Mouse (Mus musculus): ENCODE results near the gene Slc5a2. TPM values are rescaled to one million over a fixed set of nuclear protein-coding genes. Genes with fewer than 3 reads are reported as not detected.

Gene Slc5a2
- polyA plus RNA-seq (2012; rRNA removed) = 1,002 and 1,068 TPM in 2 replicates

DNA sequence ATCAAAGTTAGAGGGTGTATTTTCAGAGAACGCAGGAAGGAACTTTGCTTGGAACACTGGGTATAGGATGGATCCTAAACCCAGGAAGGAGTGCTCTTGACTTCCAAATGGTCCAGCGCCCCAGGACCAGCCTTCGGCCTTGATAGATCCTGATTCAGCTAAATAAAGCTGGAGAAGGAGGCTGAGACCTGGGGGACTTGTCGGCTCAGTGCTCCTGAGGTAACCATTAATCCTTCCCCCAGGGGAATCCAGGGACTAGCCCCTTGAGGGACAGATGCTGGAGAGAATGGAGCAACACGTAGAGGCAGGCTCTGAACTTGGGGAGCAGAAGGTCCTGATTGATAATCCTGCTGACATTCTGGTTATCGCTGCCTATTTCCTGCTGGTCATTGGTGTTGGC is at the start of gene Slc5a2:
Gene Slc5a2, plus strand, starts transcription at position 247 of the 400 bp plus-strand sequence.
- Histone ChIP-seq H3K27me3 (replicated peaks; ENCODE audit: control insufficient read depth, insufficient read depth, low read length) (no peaks in the 10 kb centered on the region), H3K27ac (ENCODE audit: insufficient read depth, low read depth, low read length) (peak within 1 kb of the TSS; percentile 46), H3K4me1 (ENCODE audit: control insufficient read depth, insufficient read depth, low read length) (no peaks in the 10 kb centered on the region), H3K36me3 (ENCODE audit: control insufficient read depth, insufficient read depth, low read length) (no peaks in the 10 kb centered on the region), H3K4me3 (ENCODE audit: insufficient read depth, low read depth, low read length) (peak within 1 kb of the TSS; percentile 51)
- 56% methylated on average over 6 of the region's 6 CpGs for WGBS
- TF ChIP-seq CTCF (conservative IDR thresholded peaks at IDR 0.05; ENCODE audit: insufficient read depth, insufficient read length, low read depth, low read length) (no peak), POLR2A (IDR thresholded peaks at IDR 0.05; ENCODE audit: low read depth, low read length) (no peak)
- peak; percentile 75 for DNase-seq

DNA sequence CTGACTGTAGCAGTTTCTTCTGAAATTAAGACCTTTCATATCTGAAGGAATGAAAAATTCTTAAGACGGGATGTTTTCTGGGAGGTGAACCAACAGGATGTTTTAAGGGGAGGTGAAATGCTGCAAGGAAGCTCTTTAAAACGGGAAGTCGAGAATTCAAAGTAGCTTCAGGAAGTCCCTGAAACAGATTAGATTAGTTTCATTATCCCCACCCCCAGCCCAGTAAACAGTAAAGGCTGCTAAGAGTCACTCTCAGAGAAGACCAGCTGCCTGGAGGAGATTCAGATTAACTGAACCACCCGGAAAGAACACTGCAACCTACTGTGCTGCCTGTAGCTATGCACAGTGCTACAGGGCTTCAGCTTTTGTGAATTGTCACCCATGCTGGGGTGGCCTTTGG is 45.5 kb upstream of the Slc5a2 start:
- no peaks in the 10 kb centered on the region for H3K36me3 ChIP-seq (ENCODE audit: control insufficient read depth, insufficient read depth, low read length)
- H3K4me1 ChIP-seq (ENCODE audit: control insufficient read depth, insufficient read depth, low read length) = peaks cover 7% of the 10 kb centered on the region; the same call in 1 of the 2 replicates
- TF ChIP-seq POLR2A (IDR thresholded peaks at IDR 0.05; ENCODE audit: low read depth, low read length) = no peak
- TF ChIP-seq CTCF (conservative IDR thresholded peaks at IDR 0.05; ENCODE audit: insufficient read depth, insufficient read length, low read depth, low read length) = no peak
- DNase-seq = no peak
- H3K27ac ChIP-seq (ENCODE audit: insufficient read depth, low read depth, low read length) = peak overlapping the region; percentile 71; the same call in 1 of the 2 replicates
- H3K4me3 ChIP-seq (ENCODE audit: insufficient read depth, low read depth, low read length) = no peak overlapping the region
- H3K27me3 ChIP-seq (replicated peaks; ENCODE audit: control insufficient read depth, insufficient read depth, low read length) = no peaks in the 10 kb centered on the region
- 85% methylated on average over 4 of the region's 4 CpGs for WGBS

DNA sequence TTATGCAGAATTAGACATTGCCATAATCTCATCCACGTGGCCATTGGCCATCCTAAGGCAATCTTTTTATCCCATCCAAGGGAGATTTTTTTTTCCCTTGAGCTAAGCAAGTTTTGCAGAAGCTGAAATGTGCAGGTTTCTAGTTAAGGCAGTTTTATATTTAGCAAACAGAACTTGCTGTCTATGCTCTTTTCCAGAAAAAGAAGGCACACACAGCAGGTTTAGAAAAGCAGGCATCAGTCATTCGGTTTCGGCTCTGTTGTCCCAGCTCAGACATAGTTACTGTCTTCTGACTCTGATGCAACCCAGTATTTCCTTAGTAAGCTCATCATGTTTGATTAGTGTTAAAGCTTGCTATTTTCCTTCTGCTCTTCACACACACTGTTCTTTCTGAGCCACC is 44.5 kb upstream of the Slc5a2 start:
- 74% methylated on average over 3 of the region's 3 CpGs for WGBS
- peak; percentile 64 for DNase-seq
- peak overlapping the region; percentile 71 for H3K27ac ChIP-seq (ENCODE audit: insufficient read depth, low read depth, low read length)
- TF ChIP-seq POLR2A (IDR thresholded peaks at IDR 0.05; ENCODE audit: low read depth, low read length) (no peak), CTCF (conservative IDR thresholded peaks at IDR 0.05; ENCODE audit: insufficient read depth, insufficient read length, low read depth, low read length) (no peak)
- H3K27me3 ChIP-seq (replicated peaks; ENCODE audit: control insufficient read depth, insufficient read depth, low read length) = no peaks in the 10 kb centered on the region
- H3K4me1 ChIP-seq (ENCODE audit: control insufficient read depth, insufficient read depth, low read length) = peaks cover 7% of the 10 kb centered on the region; the same call in 1 of the 2 replicates
- H3K36me3 ChIP-seq (ENCODE audit: control insufficient read depth, insufficient read depth, low read length) = no peaks in the 10 kb centered on the region
- H3K4me3 ChIP-seq (ENCODE audit: insufficient read depth, low read depth, low read length) = no peak overlapping the region

DNA sequence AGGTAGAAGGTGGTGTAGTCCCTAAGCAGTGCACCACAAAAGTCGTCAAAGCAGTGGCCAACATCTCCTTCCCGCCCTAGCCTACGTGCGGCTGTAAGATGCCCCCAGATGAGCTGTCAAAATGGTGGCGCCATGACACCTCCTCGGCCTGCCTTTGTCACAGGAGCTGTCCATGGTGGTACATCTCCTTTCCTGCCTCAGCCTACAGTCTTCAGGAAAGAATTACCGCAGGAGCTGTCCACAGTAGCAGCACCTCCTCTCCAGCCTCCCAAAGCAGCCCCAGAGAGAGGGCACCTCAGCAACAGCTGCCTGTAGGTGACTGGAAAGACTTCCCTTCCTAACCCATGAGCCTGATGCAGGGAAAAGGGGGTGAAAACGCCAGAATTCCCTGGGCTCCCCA is 33.7 kb upstream of the Slc5a2 start:
- DNase-seq = no peak
- Histone ChIP-seq H3K36me3 (ENCODE audit: control insufficient read depth, insufficient read depth, low read length) (no peaks in the 10 kb centered on the region), H3K4me1 (ENCODE audit: control insufficient read depth, insufficient read depth, low read length) (peaks cover 8% of the 10 kb centered on the region; the same call in 1 of the 2 replicates), H3K4me3 (ENCODE audit: insufficient read depth, low read depth, low read length) (no peak overlapping the region), H3K27me3 (replicated peaks; ENCODE audit: control insufficient read depth, insufficient read depth, low read length) (no peaks in the 10 kb centered on the region), H3K27ac (ENCODE audit: insufficient read depth, low read depth, low read length) (no peak overlapping the region)
- WGBS = 45% methylated on average over 8 of the region's 8 CpGs
- TF ChIP-seq CTCF (conservative IDR thresholded peaks at IDR 0.05; ENCODE audit: insufficient read depth, insufficient read length, low read depth, low read length) = no peak
- TF ChIP-seq POLR2A (IDR thresholded peaks at IDR 0.05; ENCODE audit: low read depth, low read length) = no peak

DNA sequence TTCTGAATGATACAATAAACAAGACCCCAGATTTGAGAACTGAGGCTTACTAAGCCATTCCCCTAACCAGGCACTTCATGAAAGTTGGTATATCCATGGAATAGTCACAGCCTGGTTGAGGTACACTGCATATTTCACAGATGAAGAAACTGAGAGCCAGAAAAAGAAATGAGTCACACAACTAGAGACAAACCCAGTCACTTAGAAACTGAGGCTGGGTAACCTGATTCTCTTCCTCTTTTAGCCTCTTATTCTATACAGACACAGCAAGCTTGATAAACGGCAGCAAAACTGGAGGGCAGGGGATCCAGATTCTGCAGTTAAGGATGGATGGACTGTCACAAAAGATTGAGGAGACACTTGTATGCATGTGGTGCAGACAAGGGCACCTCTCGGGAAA is 30.7 kb upstream of the Slc5a2 start:
- H3K36me3 ChIP-seq (ENCODE audit: control insufficient read depth, insufficient read depth, low read length) = no peaks in the 10 kb centered on the region
- peaks cover 12% of the 10 kb centered on the region; the same call in 1 of the 2 replicates for H3K4me1 ChIP-seq (ENCODE audit: control insufficient read depth, insufficient read depth, low read length)
- no peaks in the 10 kb centered on the region for H3K27me3 ChIP-seq (replicated peaks; ENCODE audit: control insufficient read depth, insufficient read depth, low read length)
- H3K27ac ChIP-seq (ENCODE audit: insufficient read depth, low read depth, low read length) = peak overlapping the region; percentile 33
- DNase-seq = no peak
- 74% methylated on average over 2 of the region's 2 CpGs for WGBS
- no peak overlapping the region for H3K4me3 ChIP-seq (ENCODE audit: insufficient read depth, low read depth, low read length)
- TF ChIP-seq CTCF (conservative IDR thresholded peaks at IDR 0.05; ENCODE audit: insufficient read depth, insufficient read length, low read depth, low read length) (no peak), POLR2A (IDR thresholded peaks at IDR 0.05; ENCODE audit: low read depth, low read length) (no peak)

DNA sequence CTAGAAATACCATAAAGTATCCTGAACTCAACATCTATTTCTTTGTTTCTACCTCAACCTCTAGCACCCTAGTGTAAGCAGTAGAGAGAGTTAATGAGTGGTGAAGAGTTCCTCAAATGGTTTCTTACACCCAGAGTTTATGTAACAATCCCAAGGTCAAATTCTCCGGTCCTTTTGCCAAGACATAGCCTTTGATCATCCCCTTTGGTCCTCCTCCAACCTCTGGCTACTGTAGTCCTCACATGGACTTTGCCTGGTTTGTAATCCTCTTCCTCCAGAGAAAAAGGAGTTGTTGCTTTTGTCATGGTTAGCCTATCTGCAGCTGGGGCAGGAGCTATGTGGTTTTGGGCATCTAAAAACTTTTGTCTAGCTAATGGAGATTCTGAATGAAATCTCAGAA is 30.0 kb upstream of the Slc5a2 start:
- no peak overlapping the region for H3K4me3 ChIP-seq (ENCODE audit: insufficient read depth, low read depth, low read length)
- H3K27ac ChIP-seq (ENCODE audit: insufficient read depth, low read depth, low read length) = peak overlapping the region; percentile 67
- TF ChIP-seq CTCF (conservative IDR thresholded peaks at IDR 0.05; ENCODE audit: insufficient read depth, insufficient read length, low read depth, low read length) (no peak), POLR2A (IDR thresholded peaks at IDR 0.05; ENCODE audit: low read depth, low read length) (no peak)
- H3K4me1 ChIP-seq (ENCODE audit: control insufficient read depth, insufficient read depth, low read length) = peaks cover 12% of the 10 kb centered on the region; the same call in 1 of the 2 replicates
- no peaks in the 10 kb centered on the region for H3K27me3 ChIP-seq (replicated peaks; ENCODE audit: control insufficient read depth, insufficient read depth, low read length)
- WGBS = 30% methylated on average over 1 of the region's 1 CpGs
- no peaks in the 10 kb centered on the region for H3K36me3 ChIP-seq (ENCODE audit: control insufficient read depth, insufficient read depth, low read length)
- peak; percentile 94 for DNase-seq

DNA sequence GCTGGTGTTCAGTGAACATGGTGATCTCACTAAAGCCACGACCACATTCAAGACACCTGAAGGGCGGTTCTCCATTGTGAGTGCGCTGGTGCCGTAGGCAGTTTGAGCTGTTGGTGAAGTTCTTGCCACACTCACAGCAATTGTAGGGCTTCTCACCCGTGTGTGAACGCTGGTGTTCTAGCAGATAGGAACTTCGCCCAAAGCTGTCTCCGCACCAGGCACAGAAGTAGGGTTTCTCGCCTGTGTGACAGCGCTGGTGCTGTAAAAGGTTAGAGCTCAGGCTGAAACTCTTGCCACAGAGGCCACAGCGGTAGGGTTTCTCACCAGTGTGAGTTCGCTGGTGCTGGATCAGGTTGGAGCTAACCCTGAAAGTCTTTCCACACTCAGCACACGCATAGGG is 29.0 kb upstream of the Slc5a2 start:
- 90% methylated on average over 13 of the region's 13 CpGs for WGBS
- no peak for TF ChIP-seq POLR2A (IDR thresholded peaks at IDR 0.05; ENCODE audit: low read depth, low read length)
- TF ChIP-seq CTCF (conservative IDR thresholded peaks at IDR 0.05; ENCODE audit: insufficient read depth, insufficient read length, low read depth, low read length) = no peak

More for the DNA sequence above, 29.0 kb upstream of the Slc5a2 start:
- no peaks in the 10 kb centered on the region for H3K36me3 ChIP-seq (ENCODE audit: control insufficient read depth, insufficient read depth, low read length)
- H3K27ac ChIP-seq (ENCODE audit: insufficient read depth, low read depth, low read length) = peak overlapping the region; percentile 67
- H3K4me1 ChIP-seq (ENCODE audit: control insufficient read depth, insufficient read depth, low read length) = peaks cover 12% of the 10 kb centered on the region; the same call in 1 of the 2 replicates
- no peaks in the 10 kb centered on the region for H3K27me3 ChIP-seq (replicated peaks; ENCODE audit: control insufficient read depth, insufficient read depth, low read length)
- no peak for DNase-seq
- H3K4me3 ChIP-seq (ENCODE audit: insufficient read depth, low read depth, low read length) = peak overlapping the region; percentile 86; the same call in 1 of the 2 replicates

Data from kidney, adult 2 months (tissue).